Mouse (Mus musculus): ENCODE results near the gene Pstk.
"Not testable (repeated sequence)": the region's sequence is repeated elsewhere in the genome, so short reads cannot be mapped to it uniquely, and the experiment has no call there.

Gene Pstk

GRCm38 (mm10) chr7:131370648-131371469, at the start of gene Pstk:
Gene Pstk, plus strand, starts transcription at chr7:131371141.
- peak; percentile 83 for DNase-seq (ENCODE audit: low spot score)

- no peak for DNase-seq (ENCODE audit: low spot score)
Measured at GRCm38 (mm10) chr7:131322192-131322591, 48.7 kb upstream of the Pstk start, which contains the start of gene Cuzd1. Gene Cuzd1, minus strand, starts transcription at chr7:131322292.

- DNase-seq (ENCODE audit: low spot score) = no peak
Measured at GRCm38 (mm10) chr7:131327054-131327453, 43.9 kb upstream of the Pstk start.

- DNase-seq (ENCODE audit: low spot score) = no peak
Measured at GRCm38 (mm10) chr7:131329416-131329815, 41.5 kb upstream of the Pstk start, which contains the start of gene Fam24b. Gene Fam24b, minus strand, starts transcription at chr7:131329516.

- no peak for DNase-seq (ENCODE audit: low spot score)
Measured at GRCm38 (mm10) chr7:131331688-131332087, 39.3 kb upstream of the Pstk start.

GRCm38 (mm10) chr7:131333564-131333963, 37.4 kb upstream of the Pstk start, which contains the start of gene Fam24a:
Gene Fam24a, plus strand, starts transcription at chr7:131333864.
- no peak for DNase-seq (ENCODE audit: low spot score)

GRCm38 (mm10) chr7:131337502-131338068, 33.4 kb upstream of the Pstk start:
- no peak for DNase-seq (ENCODE audit: low spot score)

GRCm38 (mm10) chr7:131345856-131346541, 24.9 kb upstream of the Pstk start:
- no peak for DNase-seq (ENCODE audit: low spot score)

GRCm38 (mm10) chr7:131356105-131356504, 14.8 kb upstream of the Pstk start:
- no peak for DNase-seq (ENCODE audit: low spot score)

- DNase-seq (ENCODE audit: low spot score) = no peak
Measured at GRCm38 (mm10) chr7:131362269-131362614, 8.7 kb upstream of the Pstk start.

GRCm38 (mm10) chr7:131362615-131363300, 8.2 kb upstream of the Pstk start, which contains the start of gene 2310057M21Rik:
Gene 2310057M21Rik, minus strand, starts transcription at chr7:131362759.
- DNase-seq (ENCODE audit: low spot score) = peak; percentile 91

- DNase-seq (ENCODE audit: low spot score) = no peak
Measured at GRCm38 (mm10) chr7:131364131-131364530, 6.8 kb upstream of the Pstk start.

- DNase-seq (ENCODE audit: low spot score) = no peak
Measured at GRCm38 (mm10) chr7:131371470-131371860, 524 bp downstream of the Pstk start.

- no peak for DNase-seq (ENCODE audit: low spot score)
Measured at GRCm38 (mm10) chr7:131371880-131372651, 1.1 kb downstream of the Pstk start.

GRCm38 (mm10) chr7:131391761-131392160, 20.8 kb downstream of the Pstk start:
- DNase-seq (ENCODE audit: low spot score) = not testable (repeated sequence)

- DNase-seq (ENCODE audit: low spot score) = no peak
Measured at GRCm38 (mm10) chr7:131409321-131409987, 38.5 kb downstream of the Pstk start.

- peak; percentile 21 for DNase-seq (ENCODE audit: low spot score)
Measured at GRCm38 (mm10) chr7:131409988-131410385, 39.0 kb downstream of the Pstk start.

- peak; percentile 97 for DNase-seq (ENCODE audit: low spot score)
Measured at GRCm38 (mm10) chr7:131410416-131411058, 39.6 kb downstream of the Pstk start, which contains the start of the genes Ikzf5 and Acadsb. Gene Ikzf5, minus strand, starts transcription at chr7:131410521. Gene Acadsb, plus strand, starts transcription at chr7:131410601.

GRCm38 (mm10) chr7:131411221-131411940, 40.4 kb downstream of the Pstk start:
- no peak for DNase-seq (ENCODE audit: low spot score)

GRCm38 (mm10) chr7:131411941-131412270, 41.0 kb downstream of the Pstk start:
- DNase-seq (ENCODE audit: low spot score) = no peak

Measured in left cerebral cortex, adult 11 months (tissue).